8 mouse cellular contexts compared by ENCODE assay signal in the genomic region with DNA sequence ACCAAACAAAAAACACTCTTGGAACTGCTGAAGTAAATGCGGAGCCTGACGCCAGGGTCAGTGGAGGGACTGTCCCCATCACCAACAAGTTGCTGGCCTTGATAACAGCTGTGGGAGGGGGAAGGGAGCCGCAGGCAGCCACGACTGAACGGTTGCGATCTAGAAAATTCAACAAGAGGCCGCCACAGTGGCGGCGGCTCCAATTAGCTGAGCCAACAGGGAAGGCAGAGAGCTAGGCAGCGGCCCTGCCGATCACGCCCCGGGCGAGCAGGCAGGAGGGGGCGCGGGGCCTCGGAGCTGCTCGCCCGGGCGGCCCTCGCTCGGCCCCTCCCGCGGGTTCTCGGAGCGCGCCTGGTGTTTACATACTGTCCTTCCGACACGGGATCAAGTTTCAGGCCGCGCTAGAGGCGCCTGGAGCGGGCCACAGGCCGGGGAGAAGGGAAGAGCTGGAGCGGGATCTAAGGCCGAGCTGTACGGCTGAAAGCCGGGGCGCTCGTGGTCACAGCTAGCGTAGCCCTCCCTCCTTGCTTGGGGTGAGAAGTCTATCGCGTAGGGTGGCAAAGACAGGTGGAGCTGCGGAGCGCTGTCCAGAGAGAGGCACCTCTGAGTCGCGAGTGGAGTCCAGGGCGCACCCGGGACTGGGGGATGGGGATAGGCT. TPM values are rescaled to one million over a fixed set of nuclear protein-coding genes. Genes with fewer than 3 reads are reported as not detected.
A peak's percentile ranks its signal among the peaks of the same experiment; 100 is the strongest.
DNase-seq lines count a peak whose midpoint lies in the region; ATAC-seq lines count a peak whose summit lies in the region.

No protein-coding gene starts in this region.

- no peaks in the 10 kb centered on the region for H3K9me3 ChIP-seq in kidney, embryonic 16.5 days (ENCODE audit: low read length)
- no peaks in the 10 kb centered on the region for H3K9me3 ChIP-seq in stomach, embryonic 16.5 days (replicated peaks; ENCODE audit: control insufficient read depth, low read length)

- H3K36me3 ChIP-seq in kidney, embryonic 16.5 days (ENCODE audit: insufficient read depth, low read length) = no peaks in the 10 kb centered on the region
- H3K36me3 ChIP-seq in stomach, embryonic 16.5 days (ENCODE audit: control insufficient read depth, insufficient read depth, low read length) = no peaks in the 10 kb centered on the region

- ATAC-seq in kidney, embryonic 16.5 days (ENCODE audit: low FRiP score, low TSS enrichment) = peak; percentile 57
- ATAC-seq in stomach, embryonic 16.5 days (ENCODE audit: insufficient read depth, low FRiP score) = peak; percentile 53

- H3K27me3 ChIP-seq in kidney, embryonic 16.5 days (ENCODE audit: insufficient read depth, low read length) = peaks cover 83% of the 10 kb centered on the region
- peaks cover 56% of the 10 kb centered on the region for H3K27me3 ChIP-seq in stomach, embryonic 16.5 days (ENCODE audit: control insufficient read depth, insufficient read depth, low read length)

- DNase-seq in cerebellum, postnatal 10 days = peak; percentile 34
- no peak for DNase-seq in cerebellum, adult 8-10 months
- DNase-seq in adrenal gland, postnatal 25 days = peak; percentile 40
- DNase-seq in gastrocnemius, postnatal 4 days (ENCODE audit: low spot score in 2 of 2) = peak; percentile 49 to 73
- DNase-seq in lung, postnatal 4 days = peak; percentile 80 to 89
- DNase-seq in layer of hippocampus, adult 9-11 months = no peak

- WGBS in kidney, embryonic 16.5 days = 3% methylated on average over 45 of the region's 49 CpGs
- WGBS in stomach, embryonic 16.5 days = 3% methylated on average over 49 of the region's 49 CpGs

- peak overlapping the region; percentile 49 for H3K27ac ChIP-seq in kidney, embryonic 16.5 days (ENCODE audit: low read length)
- peak overlapping the region; percentile 70 for H3K27ac ChIP-seq in stomach, embryonic 16.5 days (ENCODE audit: low read length)

- H3K4me3 ChIP-seq in kidney, embryonic 16.5 days (ENCODE audit: low read length) = peak overlapping the region; percentile 27
- peak overlapping the region; percentile 32 for H3K4me3 ChIP-seq in stomach, embryonic 16.5 days (replicated peaks; ENCODE audit: low read length)

- peaks cover 62% of the 10 kb centered on the region for H3K4me1 ChIP-seq in kidney, embryonic 16.5 days (ENCODE audit: insufficient read depth, low read length)
- H3K4me1 ChIP-seq in stomach, embryonic 16.5 days (ENCODE audit: control insufficient read depth, insufficient read depth, low read length) = peaks cover 17% of the 10 kb centered on the region

- H3K4me2 ChIP-seq in kidney, embryonic 16.5 days (replicated peaks; ENCODE audit: low read depth, low read length) = peak overlapping the region; percentile 72
- H3K4me2 ChIP-seq in stomach, embryonic 16.5 days (ENCODE audit: low read depth, low read length) = peak overlapping the region; percentile 62

- H3K9ac ChIP-seq in kidney, embryonic 16.5 days (replicated peaks; ENCODE audit: low read length) = peak overlapping the region; percentile 51
- peak overlapping the region; percentile 60 for H3K9ac ChIP-seq in stomach, embryonic 16.5 days (ENCODE audit: low read length)

RNA-seq across cellular contexts. Expression of a gene that starts 26.8 kb away (rescaled TPM):
- 22.0 and 22.7 TPM in 2 replicates for total RNA-seq in adrenal gland, postnatal 25 days (2021)
- total RNA-seq in gastrocnemius, postnatal 4 days (2021) = 10 to 100 TPM; 38.1 to 38.7 TPM
- polyA plus RNA-seq in kidney, embryonic 16.5 days (2015; fragmentation: Nextera tagmentation; extraction: Ambion mirVana) = 16.7 and 19.9 TPM in 2 replicates
- 11.1 and 13.9 TPM in 2 replicates for polyA plus RNA-seq in stomach, embryonic 16.5 days (2015; fragmentation: Nextera tagmentation; extraction: Ambion mirVana)

Comparison
In these comparisons a context has a peak if more than half of its experiments do, and no peak if none do; other contexts are left out.
1. DNase-seq: peak in cerebellum, postnatal 10 days (2 of 2), adrenal gland, postnatal 25 days (single experiment), gastrocnemius, postnatal 4 days (2 of 2) and lung, postnatal 4 days (2 of 2); none in cerebellum, adult 8-10 months (single experiment) and layer of hippocampus, adult 9-11 months (single experiment).